ENCODE assay signal across 8 mouse cellular contexts in genomic region chr7:141436523-141436892, GRCm38 (mm10). TPM values are rescaled to one million over a fixed set of nuclear protein-coding genes. Genes with fewer than 3 reads are reported as not detected.
DNase-seq lines count a peak whose midpoint lies in the region; ATAC-seq and TF ChIP-seq lines count a peak whose summit lies in the region.

No protein-coding gene starts in this region.

- TF ChIP-seq EP300 in CH12.LX (IDR thresholded peaks at IDR 0.05; ENCODE audit: low read length) = no peak
- TF ChIP-seq EP300 in liver, embryonic 14.5 days (IDR thresholded peaks at IDR 0.05; ENCODE audit: low read depth) = no peak

- no peak for TF ChIP-seq CTCF in gastrocnemius, adult 2 months (IDR thresholded peaks at IDR 0.05)
- no peak for TF ChIP-seq CTCF in CH12.LX (conservative IDR thresholded peaks at IDR 0.05 in 1 of 2, IDR thresholded peaks at IDR 0.05 in 1 of 2; ENCODE audit: low read depth in 2 of 2, low read length in 2 of 2)
- TF ChIP-seq CTCF in liver, embryonic 14.5 days (IDR thresholded peaks at IDR 0.05; ENCODE audit: low read depth) = no peak

- H3K27me3 ChIP-seq in CH12.LX (replicated peaks) = no peaks in the 10 kb centered on the region
- no peaks in the 10 kb centered on the region for H3K27me3 ChIP-seq in forebrain, embryonic 15.5 days
- no peaks in the 10 kb centered on the region for H3K27me3 ChIP-seq in liver, embryonic 14.5 days (ENCODE audit: control insufficient read depth, insufficient read depth, low read length)

- in situ Hi-C loops in CH12.LX (cut with MboI; ENCODE audit: low pct_ligation_motif_present, low pct_unique_long_range_greater_than_20kb, low sequenced_read_pairs) = no loop called here

- intact Hi-C loops in gastrocnemius, adult 2 months (cut with DNase I) = no loop called here

- peaks cover 12% of the 10 kb centered on the region for H3K79me2 ChIP-seq in CH12.LX (replicated peaks; ENCODE audit: control insufficient read depth, extremely low read depth, insufficient read depth, poor library complexity, severe bottlenecking)

- no peak for TF ChIP-seq POLR2A in CH12.LX (IDR thresholded peaks at IDR 0.05; ENCODE audit: low read depth, low read length)

- H3K9ac ChIP-seq in CH12.LX (ENCODE audit: insufficient read depth, low read depth) = peak overlapping the region; percentile 55; the same call in 1 of the 2 replicates
- H3K9ac ChIP-seq in forebrain, embryonic 15.5 days (replicated peaks) = peak overlapping the region; percentile 88
- peak overlapping the region; percentile 46 for H3K9ac ChIP-seq in liver, embryonic 14.5 days (replicated peaks)

- peak overlapping the region; percentile 82 for H3K4me3 ChIP-seq in gastrocnemius, adult 2 months
- peak overlapping the region; percentile 70 to 87 (median 75) for H3K4me3 ChIP-seq in CH12.LX (replicated peaks in 1 of 3; ENCODE audit: low read depth in 2 of 3, low read length in 2 of 3, poor library complexity in 1 of 3)
- H3K4me3 ChIP-seq in forebrain, embryonic 15.5 days = peak overlapping the region; percentile 76
- H3K4me3 ChIP-seq in liver, embryonic 14.5 days (ENCODE audit: insufficient read depth in 1 of 2, low read depth in 2 of 2, low read length in 2 of 2) = peak overlapping the region; percentile 56 to 85

- H3K9me3 ChIP-seq in CH12.LX (replicated peaks; ENCODE audit: low read length) = no peaks in the 10 kb centered on the region
- no peaks in the 10 kb centered on the region for H3K9me3 ChIP-seq in forebrain, embryonic 15.5 days
- no peaks in the 10 kb centered on the region for H3K9me3 ChIP-seq in liver, embryonic 14.5 days (ENCODE audit: control insufficient read depth, low read length)

- H3K4me1 ChIP-seq in CH12.LX (ENCODE audit: control insufficient read depth in 1 of 2, insufficient read depth in 2 of 2) = peaks cover 25 to 49% of the 10 kb centered on the region in 2 experiments
- peaks cover 53% of the 10 kb centered on the region for H3K4me1 ChIP-seq in forebrain, embryonic 15.5 days
- peaks cover 8 to 24% of the 10 kb centered on the region in 2 experiments for H3K4me1 ChIP-seq in liver, embryonic 14.5 days (replicated peaks; ENCODE audit: control insufficient read depth in 2 of 2, insufficient read depth in 2 of 2, low read length in 1 of 2)

- peak overlapping the region; percentile 92; the same call in 1 of the 2 replicates for H3K27ac ChIP-seq in gastrocnemius, adult 2 months
- H3K27ac ChIP-seq in CH12.LX (ENCODE audit: insufficient read depth, low read depth) = no peak overlapping the region
- H3K27ac ChIP-seq in forebrain, embryonic 15.5 days (replicated peaks) = peak overlapping the region; percentile 89
- no peak overlapping the region; the same call in 1 of the 2 replicates for H3K27ac ChIP-seq in liver, embryonic 14.5 days

- no peak for TF ChIP-seq RAD21 in CH12.LX (IDR thresholded peaks at IDR 0.05; ENCODE audit: low read depth, low read length)

- no peak for ATAC-seq in forebrain, embryonic 15.5 days (replicated peaks)
- ATAC-seq in liver, embryonic 14.5 days (ENCODE audit: insufficient read depth) = no peak

- peak overlapping the region; percentile 92 for H3K4me2 ChIP-seq in CH12.LX (ENCODE audit: insufficient read depth, low read depth, poor library complexity, severe bottlenecking)
- H3K4me2 ChIP-seq in forebrain, embryonic 15.5 days (replicated peaks) = peak overlapping the region; percentile 95
- H3K4me2 ChIP-seq in liver, embryonic 14.5 days (ENCODE audit: low read depth) = peak overlapping the region; percentile 86

- H3K36me3 ChIP-seq in CH12.LX (replicated peaks in 1 of 2; ENCODE audit: control insufficient read depth in 1 of 2, insufficient read depth in 1 of 2, low read length in 1 of 2) = peaks cover 60 to 66% of the 10 kb centered on the region in 2 experiments
- H3K36me3 ChIP-seq in forebrain, embryonic 15.5 days = peaks cover 7% of the 10 kb centered on the region
- peaks cover 34% of the 10 kb centered on the region for H3K36me3 ChIP-seq in liver, embryonic 14.5 days (replicated peaks; ENCODE audit: control insufficient read depth, insufficient read depth, low read depth)

- dilution Hi-C loops in CH12.LX (cut with MboI; ENCODE audit: extremely low pct_ligation_motif_present, extremely low pct_unique_long_range_greater_than_20kb, low sequenced_read_pairs) = no loop called here

- WGBS in forebrain, embryonic 15.5 days = 44% methylated on average over 2 of the region's 2 CpGs
- 40% methylated on average over 2 of the region's 2 CpGs for WGBS in liver, embryonic 14.5 days (ENCODE audit: insufficient replicate concordance)

- no peak for DNase-seq in gastrocnemius, adult 2 months
- no peak for DNase-seq in gastrocnemius, postnatal 4 days (ENCODE audit: low spot score in 2 of 2)
- no peak for DNase-seq in CH12.LX (ENCODE audit: extremely low read depth)
- no peak for DNase-seq in liver, embryonic 14.5 days (ENCODE audit: low read depth in 3 of 3, low spot score in 3 of 3)
- no peak for DNase-seq in embryo, embryonic 9.5 days (ENCODE audit: extremely low spot score)
- no peak for DNase-seq in urinary bladder, postnatal 4 days (ENCODE audit: low spot score in 2 of 2)
- no peak for DNase-seq in yolk sac, embryonic 10.5 days (ENCODE audit: low spot score)

TF ChIP-seq in CH12.LX, 34 proteins besides CTCF, POLR2A, EP300 and RAD21:
- TF ChIP-seq MEF2A (IDR thresholded peaks at IDR 0.05; ENCODE audit: borderline replicate concordance, low read depth, low read length) = no peak
- peak; percentile 6; the same call in 1 of the 2 replicates for TF ChIP-seq HCFC1 (IDR thresholded peaks at IDR 0.05; ENCODE audit: low read depth, low read length)
- no peak for TF ChIP-seq USF2 (conservative IDR thresholded peaks at IDR 0.05; ENCODE audit: low read depth, low read length)
- TF ChIP-seq MAZ (IDR thresholded peaks at IDR 0.05; ENCODE audit: low read depth, low read length) = no peak

RNA-seq across cellular contexts. Expression of gene Slc25a22, which starts 1.2 kb away (rescaled TPM):
- 10 to 100 TPM; 18.6 to 26.1 TPM for total RNA-seq in gastrocnemius, adult 2 months (2021)
- 10 to 100 TPM; 16.4 to 25.2 TPM for total RNA-seq in gastrocnemius, postnatal 4 days (2021)
- total RNA-seq in CH12.LX (2012; rRNA removed) = 16.1 and 20.8 TPM in 2 replicates
- total RNA-seq in CH12.LX (2014; rRNA removed) = 6.1 and 6.5 TPM in 2 replicates
- polyA plus RNA-seq in CH12.LX (2012; ENCODE audit: insufficient read length, low read depth) = 31.5 and 32.1 TPM in 2 replicates
- polyA plus RNA-seq in forebrain, embryonic 15.5 days (2015; fragmentation: Nextera tagmentation; extraction: Ambion mirVana) = 83.1 and 86.3 TPM in 2 replicates
- 19.6 and 23.8 TPM in 2 replicates for polyA plus RNA-seq in liver, embryonic 14.5 days (2012; rRNA removed)
- polyA plus RNA-seq in liver, embryonic 14.5 days (2014; fragmentation: Nextera tagmentation; extraction: Ambion mirVana) = 11.0 and 13.5 TPM in 2 replicates

RNA-seq across cellular contexts. Expression of gene Cend1, which starts 7.2 kb away (rescaled TPM):
- under 1 TPM; 0.28 to 0.31 TPM for total RNA-seq in gastrocnemius, adult 2 months (2021)
- under 1 TPM; 0.34 to 0.49 TPM for total RNA-seq in gastrocnemius, postnatal 4 days (2021)
- total RNA-seq in CH12.LX (2012; rRNA removed) (not detected in 2 replicates), CH12.LX (2014; rRNA removed) (not detected in 2 replicates)
- not detected in 2 replicates for polyA plus RNA-seq in CH12.LX (2012; ENCODE audit: insufficient read length, low read depth)
- polyA plus RNA-seq in forebrain, embryonic 15.5 days (2015; fragmentation: Nextera tagmentation; extraction: Ambion mirVana) = 47.0 and 50.4 TPM in 2 replicates
- 0.09 TPM in 1 of 2 replicates, not detected in the other for polyA plus RNA-seq in liver, embryonic 14.5 days (2012; rRNA removed)
- polyA plus RNA-seq in liver, embryonic 14.5 days (2014; fragmentation: Nextera tagmentation; extraction: Ambion mirVana) = not detected in 2 replicates

RNA-seq across cellular contexts. Expression of gene Pidd1, which starts 7.3 kb away (rescaled TPM):
- total RNA-seq in gastrocnemius, adult 2 months (2021) = under 1 TPM; 0.08 to 0.20 TPM
- 1 to 10 TPM; 4.0 to 4.5 TPM for total RNA-seq in gastrocnemius, postnatal 4 days (2021)
- total RNA-seq in CH12.LX (2012; rRNA removed) (7.8 and 9.6 TPM in 2 replicates), CH12.LX (2014; rRNA removed) (5.1 and 5.8 TPM in 2 replicates)
- 21.4 and 24.9 TPM in 2 replicates for polyA plus RNA-seq in CH12.LX (2012; ENCODE audit: insufficient read length, low read depth)
- polyA plus RNA-seq in forebrain, embryonic 15.5 days (2015; fragmentation: Nextera tagmentation; extraction: Ambion mirVana) = 7.8 and 9.5 TPM in 2 replicates
- polyA plus RNA-seq in liver, embryonic 14.5 days (2012; rRNA removed) = 15.5 and 18.7 TPM in 2 replicates
- polyA plus RNA-seq in liver, embryonic 14.5 days (2014; fragmentation: Nextera tagmentation; extraction: Ambion mirVana) = 6.1 and 9.4 TPM in 2 replicates

RNA-seq across cellular contexts. Expression of gene Rplp2, which starts 10.7 kb away (rescaled TPM):
- 100 to 1,000 TPM; 567 to 623 TPM for total RNA-seq in gastrocnemius, adult 2 months (2021)
- total RNA-seq in gastrocnemius, postnatal 4 days (2021) = 1,000 to 10,000 TPM; 1,111 to 1,331 TPM
- total RNA-seq in CH12.LX (2012; rRNA removed) (3,147 and 3,416 TPM in 2 replicates), CH12.LX (2014; rRNA removed) (791 and 892 TPM in 2 replicates)
- 2,025 and 2,969 TPM in 2 replicates for polyA plus RNA-seq in CH12.LX (2012; ENCODE audit: insufficient read length, low read depth)
- polyA plus RNA-seq in forebrain, embryonic 15.5 days (2015; fragmentation: Nextera tagmentation; extraction: Ambion mirVana) = 820 and 834 TPM in 2 replicates
- 328 and 661 TPM in 2 replicates for polyA plus RNA-seq in liver, embryonic 14.5 days (2012; rRNA removed)
- 942 and 950 TPM in 2 replicates for polyA plus RNA-seq in liver, embryonic 14.5 days (2014; fragmentation: Nextera tagmentation; extraction: Ambion mirVana)

RNA-seq across cellular contexts. Expression of gene Pnpla2, which starts 18.5 kb away (rescaled TPM):
- total RNA-seq in gastrocnemius, adult 2 months (2021) = 100 to 1,000 TPM; 345 to 348 TPM
- 100 to 1,000 TPM in 1 of 2 experiments, 10 to 100 TPM in 1; 98.6 to 133 TPM for total RNA-seq in gastrocnemius, postnatal 4 days (2021)
- total RNA-seq in CH12.LX (2012; rRNA removed) = 8.9 and 11.7 TPM in 2 replicates
- total RNA-seq in CH12.LX (2014; rRNA removed) = 1.5 and 2.8 TPM in 2 replicates
- polyA plus RNA-seq in CH12.LX (2012; ENCODE audit: insufficient read length, low read depth) = 25.3 and 29.6 TPM in 2 replicates
- polyA plus RNA-seq in forebrain, embryonic 15.5 days (2015; fragmentation: Nextera tagmentation; extraction: Ambion mirVana) = 21.5 and 22.0 TPM in 2 replicates
- polyA plus RNA-seq in liver, embryonic 14.5 days (2012; rRNA removed) = 6.7 TPM in 2 replicates
- 9.0 and 9.4 TPM in 2 replicates for polyA plus RNA-seq in liver, embryonic 14.5 days (2014; fragmentation: Nextera tagmentation; extraction: Ambion mirVana)

Comparison
In these comparisons a context has a peak if more than half of its experiments do, and no peak if none do; other contexts are left out.
1. RNA of gene Pidd1, which starts 7.3 kb away (total RNA-seq): 5.1 to 9.6 TPM in CH12.LX and 4.0 to 4.5 TPM in gastrocnemius, postnatal 4 days; 0.08 to 0.20 TPM in gastrocnemius, adult 2 months; every median in the first group is over 4 times any median in the second.
2. H3K27ac ChIP-seq: peak in gastrocnemius, adult 2 months (single experiment) and forebrain, embryonic 15.5 days (single experiment); none in CH12.LX (single experiment) and liver, embryonic 14.5 days (single experiment).
3. Peak in every context shown above with its lines, with median percentiles within 50 percentile points of each other: H3K4me3 ChIP-seq, H3K4me2 ChIP-seq and H3K9ac ChIP-seq.